Mouse (Mus musculus) stomach, postnatal 0 days (tissue): Measurements from ENCODE around the gene Tfap4.

Experiments used
- CTCF ChIP-seq: IDR thresholded peaks from 2 replicates; pipeline ENCODE4 v1.5.1; 2016; ENCODE audit warnings: antibody characterized with exemption, low read depth, mild to moderate bottlenecking, moderate library complexity
- EP300 ChIP-seq: optimal IDR thresholded peaks from 2 replicates; pipeline ENCODE3; 2016; ENCODE audit warnings: antibody characterized with exemption

GRCm38 (mm10) chr16:4596836-4597235, 37.2 kb upstream of the Tfap4 start:
- TF ChIP-seq CTCF = no peak
- no peak for TF ChIP-seq EP300
